Mouse (Mus musculus) liver, postnatal 0 days (tissue): ENCODE measurements around the gene Hba-a1.

Experiments
- CTCF ChIP-seq: sonication (generic); IDR thresholded peaks from 2 replicates; pipeline ENCODE4 v1.5.1; 2016; ENCODE audit warnings: antibody characterized with exemption, low read depth
- EP300 ChIP-seq: IDR thresholded peaks from 2 replicates; pipeline ENCODE4 v1.6.1; 2016; ENCODE audit warnings: antibody characterized with exemption, low read depth, mild to moderate bottlenecking

- peak; percentile 96 for TF ChIP-seq CTCF
- no peak for TF ChIP-seq EP300
Observed at GRCm38 (mm10) chr11:32324609-32325008, 41.3 kb downstream of the Hba-a1 start.
